Mouse (Mus musculus): ENCODE data around the gene Bglap2.

The Bglap2 gene

GRCm38 (mm10) chr3:88350732-88351131, 27.8 kb downstream of the Bglap2 start:
- DNase-seq (ENCODE audit: low spot score in 2 of 2): no peak

GRCm38 (mm10) chr3:88339006-88339405, 39.5 kb downstream of the Bglap2 start:
- no peak for DNase-seq (ENCODE audit: low spot score in 2 of 2)

- DNase-seq (ENCODE audit: low spot score in 2 of 2): no peak
These were observed 40.2 kb downstream of the Bglap2 start for GRCm38 (mm10) chr3:88338316-88338715.

GRCm38 (mm10) chr3:88337367-88338020, 41.0 kb downstream of the Bglap2 start:
- no peak for DNase-seq (ENCODE audit: low spot score in 2 of 2)

GRCm38 (mm10) chr3:88336058-88337013, 42.2 kb downstream of the Bglap2 start, which contains the start of the genes Tmem79 and Smg5:
Gene Tmem79, minus strand, starts transcription at chr3:88336148.
Gene Smg5, plus strand, starts transcription at chr3:88336260.
- DNase-seq (ENCODE audit: low spot score in 2 of 2): peak; percentile 97 to 98

GRCm38 (mm10) chr3:88335436-88336053, 43.0 kb downstream of the Bglap2 start:
- DNase-seq (ENCODE audit: low spot score in 2 of 2): no peak

GRCm38 (mm10) chr3:88334902-88335435, 43.5 kb downstream of the Bglap2 start:
- no peak for DNase-seq (ENCODE audit: low spot score in 2 of 2)

GRCm38 (mm10) chr3:88334029-88334658, 44.4 kb downstream of the Bglap2 start:
- no peak for DNase-seq (ENCODE audit: low spot score in 2 of 2)

- DNase-seq (ENCODE audit: low spot score in 2 of 2): no peak
These were observed 47.2 kb downstream of the Bglap2 start for GRCm38 (mm10) chr3:88331282-88331681.

GRCm38 (mm10) chr3:88328956-88329355, 49.5 kb downstream of the Bglap2 start:
- no peak for DNase-seq (ENCODE audit: low spot score in 2 of 2)
